Mouse (Mus musculus) heart, postnatal 0 days (tissue): ENCODE measurements around the gene Ttbk1.

Experiments used
- CTCF ChIP-seq: IDR thresholded peaks from 2 replicates; pipeline ENCODE4 v1.5.1; 2016; ENCODE audit warnings: antibody characterized with exemption, control low read depth, low read depth
- EP300 ChIP-seq: IDR thresholded peaks from 2 replicates; pipeline ENCODE4 v1.6.1; 2016; ENCODE audit warnings: antibody characterized with exemption, low read depth

- TF ChIP-seq CTCF (no peak), EP300 (no peak)
Observed at GRCm38 (mm10) chr17:46519971-46520370, 32.5 kb upstream of the Ttbk1 start.
